Mouse (Mus musculus) heart, postnatal 0 days (tissue): ENCODE results near the gene Pak4.

Experiments
- CTCF ChIP-seq: IDR thresholded peaks from 2 replicates; pipeline ENCODE4 v1.5.1; 2016; ENCODE audit warnings: antibody characterized with exemption, control low read depth, low read depth
- EP300 ChIP-seq: IDR thresholded peaks from 2 replicates; pipeline ENCODE4 v1.6.1; 2016; ENCODE audit warnings: antibody characterized with exemption, low read depth

GRCm38 (mm10) chr7:28598951-28599350 is 966 bp upstream of the Pak4 start:
- TF ChIP-seq EP300 (no peak), CTCF (no peak)
